Mouse (Mus musculus): ENCODE results near the gene Cacnb1. TPM values are rescaled to one million over a fixed set of nuclear protein-coding genes. Genes with fewer than 3 reads are reported as not detected.

Gene Cacnb1
- total and polyA plus RNA-seq, 2 experiments from 2014 or later = 57.2 to 76.4 TPM

DNA sequence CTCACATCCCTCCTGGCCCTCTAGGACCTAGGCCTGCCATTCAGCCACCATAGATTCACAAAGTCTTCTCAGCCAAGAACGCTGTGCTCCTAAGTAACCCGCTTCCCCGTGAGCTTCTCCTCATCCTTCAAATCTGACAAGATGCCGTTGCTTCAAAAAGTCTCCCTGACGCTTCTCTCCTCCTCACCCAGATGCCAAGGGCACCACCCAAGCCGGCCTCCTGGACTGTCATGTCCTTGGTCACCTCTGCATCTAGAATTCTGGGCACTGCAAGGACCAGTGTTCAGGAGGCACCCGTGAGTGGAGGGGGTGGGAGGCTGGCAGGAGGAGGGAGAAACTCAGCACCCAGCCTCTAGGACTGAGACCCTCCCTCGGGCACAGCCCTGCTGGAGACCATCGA lies 40.1 kb downstream of the Cacnb1 start:
- TF ChIP-seq CTCF (IDR thresholded peaks at IDR 0.05; ENCODE audit: low read depth) = no peak
- 93% methylated on average over 9 of the region's 9 CpGs for whole genome bisulfite sequencing
- DNase-seq = no peak

DNA sequence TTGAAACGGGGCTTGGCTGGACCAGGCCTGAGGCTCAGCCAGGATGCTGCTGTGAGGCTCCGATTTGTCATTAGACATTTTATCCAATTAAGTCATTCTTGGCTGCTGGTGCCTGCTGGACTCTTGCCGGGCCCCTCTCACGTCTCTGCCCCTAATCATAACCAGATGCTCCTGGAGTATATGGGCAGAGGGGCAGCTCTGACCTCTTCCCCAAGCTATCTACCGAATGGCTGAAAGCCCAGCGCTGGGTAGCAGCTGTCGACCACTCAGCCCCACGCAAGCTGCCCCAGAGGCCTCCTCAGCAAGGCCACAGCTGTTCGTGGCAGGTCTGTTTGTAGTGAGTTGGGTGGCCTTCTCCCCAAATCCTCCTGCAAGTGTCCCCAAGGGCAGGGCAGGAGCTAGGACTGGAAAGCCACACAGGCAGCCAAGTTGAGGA lies 42.3 kb downstream of the Cacnb1 start:
- Histone ChIP-seq H3K27ac (ENCODE audit: low read depth, low read length) (no peak overlapping the region), H3K4me1 (ENCODE audit: insufficient read depth) (no peaks in the 10 kb centered on the region), H3K9me3 (ENCODE audit: low read length) (no peaks in the 10 kb centered on the region), H3K4me2 (ENCODE audit: low read depth) (no peak overlapping the region), H3K4me3 (ENCODE audit: low read depth, low read length) (no peak overlapping the region), H3K36me3 (ENCODE audit: insufficient read depth) (no peaks in the 10 kb centered on the region), H3K27me3 (ENCODE audit: insufficient read depth, low read length) (peaks cover 5% of the 10 kb centered on the region), H3K9ac (no peak overlapping the region)
- TF ChIP-seq CTCF (IDR thresholded peaks at IDR 0.05; ENCODE audit: low read depth) = no peak
- no peak for ATAC-seq
- 66% methylated on average over 9 of the region's 9 CpGs for WGBS
- DNase-seq = no peak

More for the DNA sequence above, 40.1 kb downstream of the Cacnb1 start:
- Histone ChIP-seq H3K9me3 (ENCODE audit: low read length) (no peaks in the 10 kb centered on the region), H3K4me1 (ENCODE audit: insufficient read depth) (no peaks in the 10 kb centered on the region), H3K36me3 (ENCODE audit: insufficient read depth) (no peaks in the 10 kb centered on the region), H3K9ac (no peak overlapping the region), H3K4me2 (ENCODE audit: low read depth) (no peak overlapping the region), H3K4me3 (ENCODE audit: low read depth, low read length) (no peak overlapping the region), H3K27me3 (ENCODE audit: insufficient read depth, low read length) (peaks cover 10% of the 10 kb centered on the region), H3K27ac (ENCODE audit: low read depth, low read length) (no peak overlapping the region)
- no peak for ATAC-seq

DNA sequence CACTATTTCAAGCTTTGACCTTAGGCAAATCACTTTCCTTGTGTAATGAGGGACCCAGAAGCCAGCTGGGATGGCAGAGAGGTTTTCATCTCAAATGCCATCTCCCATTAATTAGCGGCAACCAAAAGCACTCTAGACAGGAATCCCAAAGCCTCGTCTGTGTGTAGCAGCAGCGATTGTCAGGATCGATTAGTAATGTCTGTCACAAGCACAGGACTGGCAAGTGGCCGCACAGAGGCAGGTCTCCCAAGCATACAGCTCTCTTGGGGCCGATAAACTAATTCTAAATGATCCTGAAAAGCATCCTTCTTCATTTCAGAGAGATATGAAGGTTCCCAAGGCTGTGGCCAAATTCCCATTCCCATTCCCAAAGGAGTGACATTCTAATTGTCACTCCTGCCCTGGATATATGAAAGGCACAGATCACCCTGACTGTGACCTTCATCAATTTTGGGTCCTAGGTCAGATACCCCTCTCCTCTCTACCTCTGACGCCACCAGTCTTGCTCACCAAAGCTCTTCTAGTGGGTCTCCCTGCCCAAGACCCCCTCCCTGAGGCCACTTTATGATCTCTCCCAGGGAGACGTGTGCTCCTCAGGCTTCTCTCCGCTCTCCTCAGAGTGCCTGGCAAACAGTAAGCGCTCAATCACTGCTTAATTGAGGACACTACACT lies 42.9 kb downstream of the Cacnb1 start:
- no peak overlapping the region for H3K9ac ChIP-seq
- no peaks in the 10 kb centered on the region for H3K27me3 ChIP-seq (ENCODE audit: insufficient read depth, low read length)
- ATAC-seq (no peak), DNase-seq (no peak)
- H3K4me3 ChIP-seq (ENCODE audit: low read depth, low read length) = no peak overlapping the region
- no peak for TF ChIP-seq CTCF (IDR thresholded peaks at IDR 0.05; ENCODE audit: low read depth)
- H3K36me3 ChIP-seq (ENCODE audit: insufficient read depth) = no peaks in the 10 kb centered on the region
- H3K4me1 ChIP-seq (ENCODE audit: insufficient read depth) = no peaks in the 10 kb centered on the region
- H3K9me3 ChIP-seq (ENCODE audit: low read length) = no peaks in the 10 kb centered on the region
- 73% methylated on average over 10 of the region's 10 CpGs for WGBS
- H3K4me2 ChIP-seq (ENCODE audit: low read depth) = no peak overlapping the region
- no peak overlapping the region for H3K27ac ChIP-seq (ENCODE audit: low read depth, low read length)

DNA sequence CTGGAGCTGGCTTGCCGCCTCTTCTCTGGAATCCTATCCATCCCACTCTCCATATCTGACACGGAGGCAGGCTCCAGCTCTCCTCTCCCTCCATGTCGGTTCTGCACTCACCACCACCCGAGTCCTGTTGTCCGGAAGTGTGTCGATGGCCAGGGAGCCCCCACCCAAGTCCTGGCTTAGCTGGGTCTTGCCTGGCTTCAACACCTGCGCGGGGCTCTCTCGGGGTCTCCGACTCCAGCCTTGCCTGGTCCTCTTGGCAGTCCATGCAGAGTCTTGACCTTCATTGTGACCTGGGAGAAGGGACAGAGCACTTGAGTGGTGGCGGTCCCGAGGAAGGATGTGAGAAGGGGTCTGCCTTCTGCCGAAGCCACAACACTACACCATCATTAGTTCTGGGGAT lies 44.4 kb downstream of the Cacnb1 start:
- TF ChIP-seq CTCF (IDR thresholded peaks at IDR 0.05; ENCODE audit: low read depth) = no peak
- ATAC-seq (no peak), DNase-seq (no peak)
- Histone ChIP-seq H3K4me3 (ENCODE audit: low read depth, low read length) (no peak overlapping the region), H3K27ac (ENCODE audit: low read depth, low read length) (no peak overlapping the region), H3K9ac (no peak overlapping the region), H3K9me3 (ENCODE audit: low read length) (no peaks in the 10 kb centered on the region), H3K4me1 (ENCODE audit: insufficient read depth) (no peaks in the 10 kb centered on the region), H3K36me3 (ENCODE audit: insufficient read depth) (no peaks in the 10 kb centered on the region), H3K27me3 (ENCODE audit: insufficient read depth, low read length) (no peaks in the 10 kb centered on the region), H3K4me2 (ENCODE audit: low read depth) (no peak overlapping the region)
- WGBS = 86% methylated on average over 13 of the region's 13 CpGs

DNA sequence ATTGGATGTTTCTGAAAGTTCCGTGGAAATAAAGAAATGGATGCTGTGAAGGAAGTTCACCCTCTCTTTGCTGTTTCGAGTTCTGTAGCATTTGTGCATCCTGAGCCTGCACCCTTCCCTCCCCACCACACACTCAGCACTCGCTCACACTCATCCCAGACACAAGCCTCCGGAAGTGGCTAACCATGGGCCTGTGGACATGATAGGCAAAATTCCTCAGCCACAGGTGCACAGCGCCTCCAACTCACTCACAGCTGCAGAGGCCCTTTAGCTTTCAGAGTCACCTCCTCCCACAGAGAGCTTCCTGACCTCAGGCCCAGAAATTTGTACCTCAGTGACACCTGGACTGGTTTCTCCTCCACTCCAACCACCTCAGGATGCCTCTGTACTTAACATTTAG lies 45.0 kb downstream of the Cacnb1 start:
- no peaks in the 10 kb centered on the region for H3K9me3 ChIP-seq (ENCODE audit: low read length)
- 81% methylated on average over 5 of the region's 5 CpGs for WGBS

DNA sequence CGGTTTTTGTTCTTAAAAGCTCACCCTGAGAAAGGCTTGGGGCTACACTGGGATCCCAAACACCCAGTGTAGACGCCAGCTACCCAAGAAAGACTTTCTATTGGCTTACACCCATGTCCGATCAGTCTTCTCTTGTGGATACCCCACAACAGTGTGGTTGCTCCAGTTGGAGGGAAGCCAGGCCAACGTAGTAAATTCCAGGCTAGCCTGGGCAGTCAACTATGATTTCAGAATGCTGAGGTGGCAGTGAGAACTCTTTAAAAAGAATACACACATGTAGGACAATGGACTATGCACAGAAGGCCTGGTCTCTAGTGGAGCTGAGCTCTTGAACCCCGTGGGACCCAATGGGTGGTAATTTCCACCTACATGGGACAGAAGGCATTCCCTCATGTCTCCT lies 48.1 kb downstream of the Cacnb1 start:
- DNase-seq (no peak), ATAC-seq (no peak)
- TF ChIP-seq CTCF (IDR thresholded peaks at IDR 0.05; ENCODE audit: low read depth) = no peak
- Histone ChIP-seq H3K9me3 (ENCODE audit: low read length) (no peaks in the 10 kb centered on the region), H3K4me1 (ENCODE audit: insufficient read depth) (no peaks in the 10 kb centered on the region), H3K4me3 (ENCODE audit: low read depth, low read length) (no peak overlapping the region), H3K9ac (no peak overlapping the region), H3K36me3 (ENCODE audit: insufficient read depth) (no peaks in the 10 kb centered on the region), H3K4me2 (ENCODE audit: low read depth) (no peak overlapping the region), H3K27me3 (ENCODE audit: insufficient read depth, low read length) (no peaks in the 10 kb centered on the region), H3K27ac (ENCODE audit: low read depth, low read length) (no peak overlapping the region)
- WGBS = 80% methylated on average over 5 of the region's 5 CpGs

More for the DNA sequence above, 45.0 kb downstream of the Cacnb1 start:
- no peak overlapping the region for H3K9ac ChIP-seq
- no peaks in the 10 kb centered on the region for H3K36me3 ChIP-seq (ENCODE audit: insufficient read depth)
- no peak for TF ChIP-seq CTCF (IDR thresholded peaks at IDR 0.05; ENCODE audit: low read depth)
- H3K4me1 ChIP-seq (ENCODE audit: insufficient read depth) = no peaks in the 10 kb centered on the region
- H3K4me2 ChIP-seq (ENCODE audit: low read depth) = no peak overlapping the region
- no peak overlapping the region for H3K27ac ChIP-seq (ENCODE audit: low read depth, low read length)
- H3K27me3 ChIP-seq (ENCODE audit: insufficient read depth, low read length) = no peaks in the 10 kb centered on the region
- DNase-seq = no peak
- no peak for ATAC-seq
- no peak overlapping the region for H3K4me3 ChIP-seq (ENCODE audit: low read depth, low read length)

DNA sequence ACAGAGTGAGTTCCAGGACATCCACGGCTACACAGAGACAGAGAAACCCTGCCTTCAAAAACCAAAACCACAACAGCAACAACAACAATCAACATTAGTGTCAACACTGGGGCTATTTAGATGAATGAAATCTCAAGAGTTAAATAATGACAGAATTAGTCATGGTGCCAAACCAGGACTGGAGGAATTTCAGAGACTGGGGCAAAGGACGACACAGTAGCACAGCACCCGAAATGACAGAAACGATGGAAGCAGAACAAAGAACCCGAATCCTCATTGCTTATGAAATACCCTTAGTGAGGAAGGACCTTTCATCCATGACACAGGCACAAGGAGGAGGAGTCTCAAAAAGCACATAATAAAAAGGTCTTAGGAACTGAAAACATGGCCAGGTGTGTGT lies 48.7 kb downstream of the Cacnb1 start:
- H3K9me3 ChIP-seq (ENCODE audit: low read length) = no peaks in the 10 kb centered on the region
- ATAC-seq = no peak
- TF ChIP-seq CTCF (IDR thresholded peaks at IDR 0.05; ENCODE audit: low read depth) = no peak
- H3K4me1 ChIP-seq (ENCODE audit: insufficient read depth) = no peaks in the 10 kb centered on the region
- no peak overlapping the region for H3K27ac ChIP-seq (ENCODE audit: low read depth, low read length)
- H3K27me3 ChIP-seq (ENCODE audit: insufficient read depth, low read length) = no peaks in the 10 kb centered on the region
- no peaks in the 10 kb centered on the region for H3K36me3 ChIP-seq (ENCODE audit: insufficient read depth)
- no peak overlapping the region for H3K9ac ChIP-seq
- DNase-seq = no peak
- no peak overlapping the region for H3K4me2 ChIP-seq (ENCODE audit: low read depth)
- H3K4me3 ChIP-seq (ENCODE audit: low read depth, low read length) = no peak overlapping the region
- 88% methylated on average over 5 of the region's 5 CpGs for WGBS
